Mouse (Mus musculus) cerebellum, adult 2 months (tissue): ENCODE data around the gene Daam1. TPM values are rescaled to one million over a fixed set of nuclear protein-coding genes. Genes with fewer than 3 reads are reported as not detected.

Experiments used
- DNase-seq, 2 experiments: peaks; one replicate each; pipeline ENCODE4 v3.0.0; 2021
- H3K27ac ChIP-seq: fragments of 200-500 bp; 2 replicates; pipeline ENCODE4 v1.5.1; 2012; ENCODE audit warnings: low read length, control low read depth, inconsistent platforms; ENCODE audit not compliant: insufficient read depth
- H3K27me3 ChIP-seq: fragments of 200-500 bp; 2 replicates; pipeline ENCODE4 v1.6.1; 2012; ENCODE audit warnings: inconsistent platforms, mild to moderate bottlenecking, low read length, moderate library complexity; ENCODE audit not compliant: control insufficient read depth, insufficient read depth
- H3K4me1 ChIP-seq: fragments of 200-500 bp; 2 replicates; pipeline ENCODE4 v1.6.1; 2011; ENCODE audit warnings: low read length; ENCODE audit not compliant: control insufficient read depth, insufficient read depth
- H3K4me3 ChIP-seq: fragments of 200-500 bp; replicated peaks from 2 replicates; pipeline ENCODE3; 2011; ENCODE audit warnings: mild to moderate bottlenecking, low read depth, low read length, control low read depth; ENCODE audit not compliant: insufficient read depth
- CTCF ChIP-seq: fragments of 200-500 bp; IDR thresholded peaks from 2 replicates; pipeline ENCODE4 v1.5.1; 2011; ENCODE audit warnings: low read depth, mild to moderate bottlenecking, control low read depth, low read length, moderate library complexity, borderline replicate concordance; ENCODE audit not compliant: insufficient read depth
- POLR2A ChIP-seq: fragments of 200-500 bp; IDR thresholded peaks from 2 replicates; pipeline ENCODE4 v1.6.1; 2011; ENCODE audit warnings: low read length, control low read depth, borderline replicate concordance; ENCODE audit not compliant: insufficient read depth
- WGBS: fragments of 180-500 bp; shearing (Covaris S2); methylation state at CpG from one replicate; pipeline ENCODE4 v1.1.7; 2018; 5-methylcytosine and 5-hydroxymethylcytosine counted together
- polyA plus RNA-seq: library from polyadenylated mRNA; depleted of rRNA; stranded (reverse); fragments of >200 nt; gene quantifications from 2 replicates; pipeline ENCODE4 v1.2.3, GENCODE M21; 2012

Gene Daam1
- polyA plus RNA-seq, 1 experiment, result 31.2 TPM

- Histone ChIP-seq H3K4me3 (no peak overlapping the region), H3K27me3 (no peaks in the 10 kb centered on the region), H3K4me1 (no peaks in the 10 kb centered on the region), H3K27ac (no peak overlapping the region)
- TF ChIP-seq POLR2A, result no peak
- TF ChIP-seq CTCF, result no peak
- 74% methylated on average over 4 of the region's 4 CpGs for WGBS
- no peak for DNase-seq
These were observed 35.3 kb upstream of the Daam1 start for GRCm38 (mm10) chr12:71795626-71796025.

GRCm38 (mm10) chr12:71796517-71796916 lies 34.4 kb upstream of the Daam1 start:
- Histone ChIP-seq H3K27ac (no peak overlapping the region), H3K27me3 (no peaks in the 10 kb centered on the region), H3K4me3 (no peak overlapping the region), H3K4me1 (no peaks in the 10 kb centered on the region)
- TF ChIP-seq POLR2A (no peak), CTCF (no peak)
- 21% methylated on average over 7 of the region's 7 CpGs for WGBS
- DNase-seq, result no peak

GRCm38 (mm10) chr12:71807306-71807705 lies 23.6 kb upstream of the Daam1 start:
- no peak overlapping the region for H3K27ac ChIP-seq
- no peaks in the 10 kb centered on the region for H3K4me1 ChIP-seq
- 79% methylated on average over 9 of the region's 9 CpGs for WGBS
- H3K27me3 ChIP-seq, result no peaks in the 10 kb centered on the region
- no peak overlapping the region for H3K4me3 ChIP-seq
- TF ChIP-seq POLR2A, result no peak
- no peak for TF ChIP-seq CTCF
- DNase-seq, result peak in 1 of 2 experiments; percentile 6

GRCm38 (mm10) chr12:71808631-71809030 lies 22.2 kb upstream of the Daam1 start:
- no peak overlapping the region for H3K27ac ChIP-seq

GRCm38 (mm10) chr12:71809550-71809949 lies 21.3 kb upstream of the Daam1 start:
- no peaks in the 10 kb centered on the region for H3K4me1 ChIP-seq
- WGBS, result 91% methylated on average over 3 of the region's 3 CpGs
- no peak overlapping the region for H3K4me3 ChIP-seq
- DNase-seq, result no peak
- no peak for TF ChIP-seq CTCF
- no peak for TF ChIP-seq POLR2A
- no peak overlapping the region for H3K27ac ChIP-seq
- H3K27me3 ChIP-seq, result no peaks in the 10 kb centered on the region

More at GRCm38 (mm10) chr12:71808631-71809030, 22.2 kb upstream of the Daam1 start:
- Histone ChIP-seq H3K4me1 (no peaks in the 10 kb centered on the region), H3K27me3 (no peaks in the 10 kb centered on the region), H3K4me3 (no peak overlapping the region)
- DNase-seq, result no peak
- no peak for TF ChIP-seq CTCF
- TF ChIP-seq POLR2A, result no peak
- 65% methylated on average over 9 of the region's 9 CpGs for WGBS

- Histone ChIP-seq H3K4me1 (no peaks in the 10 kb centered on the region), H3K27me3 (no peaks in the 10 kb centered on the region), H3K27ac (no peak overlapping the region), H3K4me3 (no peak overlapping the region)
- TF ChIP-seq POLR2A (no peak), CTCF (no peak)
- DNase-seq, result no peak
- 90% methylated on average over 14 of the region's 14 CpGs for WGBS
These were observed 18.3 kb upstream of the Daam1 start for GRCm38 (mm10) chr12:71812567-71812966.

GRCm38 (mm10) chr12:71813251-71813650 lies 17.6 kb upstream of the Daam1 start:
- WGBS, result 78% methylated on average over 9 of the region's 9 CpGs
- H3K27ac ChIP-seq, result no peak overlapping the region
- no peak overlapping the region for H3K4me3 ChIP-seq
- no peaks in the 10 kb centered on the region for H3K27me3 ChIP-seq
- TF ChIP-seq POLR2A, result no peak
- TF ChIP-seq CTCF, result no peak
- DNase-seq, result no peak
- no peaks in the 10 kb centered on the region for H3K4me1 ChIP-seq

GRCm38 (mm10) chr12:71813761-71814160 lies 17.1 kb upstream of the Daam1 start:
- H3K27ac ChIP-seq, result no peak overlapping the region
- TF ChIP-seq POLR2A (no peak), CTCF (no peak)
- no peaks in the 10 kb centered on the region for H3K4me1 ChIP-seq
- no peak overlapping the region for H3K4me3 ChIP-seq
- no peaks in the 10 kb centered on the region for H3K27me3 ChIP-seq
- no peak for DNase-seq
- WGBS, result 65% methylated on average over 7 of the region's 7 CpGs

- TF ChIP-seq POLR2A (no peak), CTCF (no peak)
- no peak overlapping the region for H3K4me3 ChIP-seq
- H3K27me3 ChIP-seq, result no peaks in the 10 kb centered on the region; the same call in 1 of the 2 replicates
- DNase-seq, result no peak
- 75% methylated on average over 5 of the region's 5 CpGs for WGBS
- no peak overlapping the region for H3K27ac ChIP-seq
- no peaks in the 10 kb centered on the region for H3K4me1 ChIP-seq
These were observed 10.8 kb upstream of the Daam1 start for GRCm38 (mm10) chr12:71820094-71820493.
